In the genomic region with DNA sequence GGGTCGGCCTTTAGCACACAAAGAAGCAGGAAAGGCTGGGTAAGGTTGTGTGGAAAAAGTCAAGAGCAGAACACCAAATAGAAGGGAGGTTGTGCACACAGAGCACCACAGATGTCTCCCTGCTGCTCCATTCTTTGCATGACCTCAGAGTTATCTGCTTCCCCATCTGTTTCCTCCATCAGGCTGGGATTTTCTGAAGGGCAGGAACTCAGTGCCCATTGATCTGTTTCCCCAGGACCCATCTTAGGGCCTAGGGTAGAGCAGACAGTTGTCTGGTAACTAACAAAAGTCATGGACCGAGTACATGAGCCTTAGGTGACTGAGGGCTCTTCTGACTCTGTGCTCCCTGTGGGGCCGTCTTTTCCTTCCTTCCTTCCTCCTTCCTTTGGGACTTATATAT, we compare ENCODE assay signal across 10 mouse cellular contexts. TPM values are rescaled to one million over a fixed set of nuclear protein-coding genes. Genes with fewer than 3 reads are reported as not detected.
DNase-seq lines count a peak whose midpoint lies in the region; ATAC-seq lines count a peak whose summit lies in the region.
"Had no signal": no experiment of that assay in that cellular context is flagged by ENCODE, and none has a peak within 500 bp of the region (broad histone marks: within the 10 kb centered on the region; RNA-seq: fewer than 3 reads in every experiment).

No protein-coding gene starts in this region.

- peaks cover 82% of the 10 kb centered on the region for H3K4me1 ChIP-seq in hindbrain, embryonic 13.5 days (replicated peaks)
- peaks cover 53% of the 10 kb centered on the region for H3K4me1 ChIP-seq in hindbrain, embryonic 12.5 days
- H3K4me1 ChIP-seq in neural tube, embryonic 11.5 days (ENCODE audit: control insufficient read depth, insufficient read depth, low read length) = peaks cover 12% of the 10 kb centered on the region; the same call in 1 of the 2 replicates
- H3K4me1 ChIP-seq in neural tube, embryonic 15.5 days = peaks cover 83% of the 10 kb centered on the region

- WGBS in hindbrain, embryonic 13.5 days = 88% methylated on average over 3 of the region's 3 CpGs
- WGBS in hindbrain, embryonic 12.5 days = 72% methylated on average over 3 of the region's 3 CpGs
- 79% methylated on average over 3 of the region's 3 CpGs for WGBS in neural tube, embryonic 11.5 days
- 77% methylated on average over 3 of the region's 3 CpGs for WGBS in neural tube, embryonic 15.5 days

- no peak overlapping the region for H3K4me3 ChIP-seq in hindbrain, embryonic 13.5 days
- no peak overlapping the region for H3K4me3 ChIP-seq in hindbrain, embryonic 12.5 days
- H3K4me3 ChIP-seq in neural tube, embryonic 11.5 days (ENCODE audit: low read depth, low read length) = no peak overlapping the region
- no peak overlapping the region for H3K4me3 ChIP-seq in neural tube, embryonic 15.5 days (replicated peaks)

- H3K36me3 ChIP-seq in hindbrain, embryonic 13.5 days = peaks cover 50% of the 10 kb centered on the region
- peaks cover 41% of the 10 kb centered on the region for H3K36me3 ChIP-seq in hindbrain, embryonic 12.5 days
- H3K36me3 ChIP-seq in neural tube, embryonic 11.5 days (ENCODE audit: control insufficient read depth, insufficient read depth, low read length) = no peaks in the 10 kb centered on the region; the same call in none of the 2 replicates
- peaks cover 14% of the 10 kb centered on the region for H3K36me3 ChIP-seq in neural tube, embryonic 15.5 days

- no peaks in the 10 kb centered on the region for H3K9me3 ChIP-seq in hindbrain, embryonic 13.5 days
- H3K9me3 ChIP-seq in hindbrain, embryonic 12.5 days (replicated peaks) = no peaks in the 10 kb centered on the region
- no peaks in the 10 kb centered on the region for H3K9me3 ChIP-seq in neural tube, embryonic 11.5 days (ENCODE audit: control insufficient read depth, low read length)
- no peaks in the 10 kb centered on the region for H3K9me3 ChIP-seq in neural tube, embryonic 15.5 days (replicated peaks)

- no peak for DNase-seq in neural tube, embryonic 11.5 days (ENCODE audit: low spot score)
- DNase-seq in neural tube, embryonic 10.5 days (ENCODE audit: extremely low spot score, low spot score) = no peak
- no peak for DNase-seq in urinary bladder, postnatal 14 days (ENCODE audit: low spot score)
- DNase-seq in ovary, postnatal 10 days (ENCODE audit: low spot score) = no peak
- DNase-seq: cerebellum, adult 11 months had no signal

- H3K4me2 ChIP-seq in hindbrain, embryonic 13.5 days = no peak overlapping the region
- H3K4me2 ChIP-seq in hindbrain, embryonic 12.5 days (replicated peaks) = no peak overlapping the region
- no peak overlapping the region for H3K4me2 ChIP-seq in neural tube, embryonic 11.5 days (ENCODE audit: low read depth)
- H3K4me2 ChIP-seq in neural tube, embryonic 15.5 days = no peak overlapping the region

- H3K27me3 ChIP-seq in hindbrain, embryonic 13.5 days = no peaks in the 10 kb centered on the region
- H3K27me3 ChIP-seq in hindbrain, embryonic 12.5 days = no peaks in the 10 kb centered on the region
- no peaks in the 10 kb centered on the region for H3K27me3 ChIP-seq in neural tube, embryonic 11.5 days (ENCODE audit: control insufficient read depth, insufficient read depth, low read length)
- no peaks in the 10 kb centered on the region for H3K27me3 ChIP-seq in neural tube, embryonic 15.5 days (replicated peaks)
- H3K27me3 ChIP-seq: Patski had no signal

- H3K27ac ChIP-seq in hindbrain, embryonic 13.5 days = peak overlapping the region; percentile 45
- no peak overlapping the region for H3K27ac ChIP-seq in hindbrain, embryonic 12.5 days
- H3K27ac ChIP-seq in neural tube, embryonic 11.5 days (ENCODE audit: low read depth, low read length) = 0 out of 2 replicates have a peak overlapping the region, but pooled peaks have one; percentile 7
- peak overlapping the region; percentile 19; the same call in 1 of the 2 replicates for H3K27ac ChIP-seq in neural tube, embryonic 15.5 days (replicated peaks)

- ATAC-seq in hindbrain, embryonic 13.5 days (ENCODE audit: low FRiP score) = no peak
- no peak for ATAC-seq in hindbrain, embryonic 12.5 days (ENCODE audit: low FRiP score)
- no peak for ATAC-seq in neural tube, embryonic 11.5 days (ENCODE audit: insufficient read depth, low FRiP score, low TSS enrichment)
- peak; percentile 50 to 60 for ATAC-seq in hematopoietic stem cell, adult 5-6 weeks (replicated peaks in 1 of 2; ENCODE audit: insufficient read depth in 1 of 2, low FRiP score in 2 of 2, low TSS enrichment in 1 of 2, low read depth in 1 of 2, poor library complexity in 2 of 2, severe bottlenecking in 2 of 2)
- no peak for ATAC-seq in neural tube, embryonic 15.5 days (ENCODE audit: low FRiP score)
- ATAC-seq: Patski had no signal

- H3K9ac ChIP-seq in hindbrain, embryonic 13.5 days = no peak overlapping the region
- no peak overlapping the region for H3K9ac ChIP-seq in hindbrain, embryonic 12.5 days
- H3K9ac ChIP-seq in neural tube, embryonic 11.5 days (ENCODE audit: low read length) = no peak overlapping the region
- no peak overlapping the region for H3K9ac ChIP-seq in neural tube, embryonic 15.5 days (replicated peaks)

RNA-seq across cellular contexts. Expression of gene Plcg1, which starts 10.5 kb away (rescaled TPM):
- 67.9 and 68.8 TPM in 2 replicates for polyA plus RNA-seq in hindbrain, embryonic 13.5 days (2015; fragmentation: Nextera tagmentation; extraction: Ambion mirVana)
- 119 and 122 TPM in 2 replicates for polyA plus RNA-seq in hindbrain, embryonic 12.5 days (2016; fragmentation: Nextera tagmentation; extraction: Ambion mirVana)
- polyA plus RNA-seq in neural tube, embryonic 11.5 days (2014; fragmentation: Nextera tagmentation; extraction: Ambion mirVana) = 74.8 and 80.6 TPM in 2 replicates
- 68.4 and 90.4 TPM in 2 replicates for total RNA-seq in hematopoietic stem cell, adult 5-6 weeks (2017)
- polyA plus RNA-seq in neural tube, embryonic 15.5 days (2015; fragmentation: Nextera tagmentation; extraction: Ambion mirVana) = 47.2 and 49.5 TPM in 2 replicates

Comparison
In these comparisons a context has a peak if more than half of its experiments do, and no peak if none do; other contexts are left out.
1. ATAC-seq: peak in hematopoietic stem cell, adult 5-6 weeks (2 of 2); none in hindbrain, embryonic 13.5 days (single experiment), hindbrain, embryonic 12.5 days (single experiment), neural tube, embryonic 11.5 days (single experiment) and neural tube, embryonic 15.5 days (single experiment).